Mouse (Mus musculus): ENCODE measurements around the gene Jarid2. TPM values are rescaled to one million over a fixed set of nuclear protein-coding genes. Genes with fewer than 3 reads are reported as not detected.
"Not testable (repeated sequence)": the region's sequence is repeated elsewhere in the genome, so short reads cannot be mapped to it uniquely, and the experiment has no call there.

Gene Jarid2
- polyA plus RNA-seq, 1 experiment from 2014 or later, result 28.6 TPM

GRCm38 (mm10) chr13:44708336-44709017, 20.8 kb upstream of the Jarid2 start:
- Histone ChIP-seq H3K9ac (ENCODE audit: low read depth, low read length) (no peak overlapping the region), H3K36me3 (ENCODE audit: control insufficient read depth, insufficient read depth, low read length) (no peaks in the 10 kb centered on the region)
- no peak for ATAC-seq

GRCm38 (mm10) chr13:44709747-44710480, 19.4 kb upstream of the Jarid2 start:
- Histone ChIP-seq H3K27ac (ENCODE audit: low read depth, low read length) (no peak overlapping the region), H3K9ac (ENCODE audit: low read depth, low read length) (no peak overlapping the region), H3K27me3 (replicated peaks; ENCODE audit: control insufficient read depth, insufficient read depth, low read length) (no peaks in the 10 kb centered on the region), H3K36me3 (ENCODE audit: control insufficient read depth, insufficient read depth, low read length) (no peaks in the 10 kb centered on the region), H3K4me2 (ENCODE audit: low read length) (no peak overlapping the region), H3K9me3 (ENCODE audit: control insufficient read depth, low read length) (no peaks in the 10 kb centered on the region), H3K4me1 (ENCODE audit: control insufficient read depth, insufficient read depth, low read depth, low read length) (no peaks in the 10 kb centered on the region), H3K4me3 (ENCODE audit: low read length) (no peak overlapping the region)
- WGBS, result 75% methylated on average over 8 of the region's 8 CpGs
- no peak for ATAC-seq

More at GRCm38 (mm10) chr13:44708336-44709017, 20.8 kb upstream of the Jarid2 start:
- no peak overlapping the region for H3K27ac ChIP-seq (ENCODE audit: low read depth, low read length)
- no peaks in the 10 kb centered on the region for H3K4me1 ChIP-seq (ENCODE audit: control insufficient read depth, insufficient read depth, low read depth, low read length)
- H3K4me3 ChIP-seq (ENCODE audit: low read length), result no peak overlapping the region
- H3K27me3 ChIP-seq (replicated peaks; ENCODE audit: control insufficient read depth, insufficient read depth, low read length), result no peaks in the 10 kb centered on the region
- no peak overlapping the region for H3K4me2 ChIP-seq (ENCODE audit: low read length)
- no peaks in the 10 kb centered on the region for H3K9me3 ChIP-seq (ENCODE audit: control insufficient read depth, low read length)
- WGBS, result 96% methylated on average over 13 of the region's 14 CpGs

GRCm38 (mm10) chr13:44711062-44711461, 18.2 kb upstream of the Jarid2 start:
- Histone ChIP-seq H3K9ac (ENCODE audit: low read depth, low read length) (no peak overlapping the region), H3K9me3 (ENCODE audit: control insufficient read depth, low read length) (no peaks in the 10 kb centered on the region), H3K4me2 (ENCODE audit: low read length) (no peak overlapping the region), H3K27ac (ENCODE audit: low read depth, low read length) (no peak overlapping the region), H3K4me3 (ENCODE audit: low read length) (no peak overlapping the region), H3K27me3 (replicated peaks; ENCODE audit: control insufficient read depth, insufficient read depth, low read length) (no peaks in the 10 kb centered on the region), H3K4me1 (ENCODE audit: control insufficient read depth, insufficient read depth, low read depth, low read length) (no peaks in the 10 kb centered on the region), H3K36me3 (ENCODE audit: control insufficient read depth, insufficient read depth, low read length) (no peaks in the 10 kb centered on the region)
- no peak for ATAC-seq
- 73% methylated on average over 5 of the region's 5 CpGs for WGBS

- Histone ChIP-seq H3K27ac (ENCODE audit: low read depth, low read length) (no peak overlapping the region), H3K4me3 (ENCODE audit: low read length) (no peak overlapping the region), H3K4me1 (ENCODE audit: control insufficient read depth, insufficient read depth, low read depth, low read length) (no peaks in the 10 kb centered on the region), H3K27me3 (replicated peaks; ENCODE audit: control insufficient read depth, insufficient read depth, low read length) (no peaks in the 10 kb centered on the region), H3K4me2 (ENCODE audit: low read length) (no peak overlapping the region), H3K9ac (ENCODE audit: low read depth, low read length) (no peak overlapping the region), H3K36me3 (ENCODE audit: control insufficient read depth, insufficient read depth, low read length) (no peaks in the 10 kb centered on the region), H3K9me3 (ENCODE audit: control insufficient read depth, low read length) (no peaks in the 10 kb centered on the region)
- ATAC-seq, result no peak
- WGBS, result 45% methylated on average over 1 of the region's 1 CpGs
Observed at GRCm38 (mm10) chr13:44711882-44712281, 17.4 kb upstream of the Jarid2 start.

GRCm38 (mm10) chr13:44715187-44715885, 13.9 kb upstream of the Jarid2 start:
- H3K4me2 ChIP-seq (ENCODE audit: low read length), result 0 out of 2 replicates have a peak overlapping the region, but pooled peaks have one; percentile 2
- H3K9ac ChIP-seq (ENCODE audit: low read depth, low read length), result no peak overlapping the region
- no peaks in the 10 kb centered on the region for H3K27me3 ChIP-seq (replicated peaks; ENCODE audit: control insufficient read depth, insufficient read depth, low read length)
- 16% methylated on average over 10 of the region's 10 CpGs for WGBS
- ATAC-seq, result no peak
- no peak overlapping the region for H3K4me3 ChIP-seq (ENCODE audit: low read length)
- no peak overlapping the region for H3K27ac ChIP-seq (ENCODE audit: low read depth, low read length)
- H3K9me3 ChIP-seq (ENCODE audit: control insufficient read depth, low read length), result no peaks in the 10 kb centered on the region
- H3K36me3 ChIP-seq (ENCODE audit: control insufficient read depth, insufficient read depth, low read length), result no peaks in the 10 kb centered on the region
- no peaks in the 10 kb centered on the region for H3K4me1 ChIP-seq (ENCODE audit: control insufficient read depth, insufficient read depth, low read depth, low read length)

- no peaks in the 10 kb centered on the region for H3K9me3 ChIP-seq (ENCODE audit: control insufficient read depth, low read length)
- H3K4me3 ChIP-seq (ENCODE audit: low read length), result no peak overlapping the region
- H3K27me3 ChIP-seq (replicated peaks; ENCODE audit: control insufficient read depth, insufficient read depth, low read length), result no peaks in the 10 kb centered on the region
- H3K9ac ChIP-seq (ENCODE audit: low read depth, low read length), result no peak overlapping the region
- ATAC-seq, result no peak
- H3K27ac ChIP-seq (ENCODE audit: low read depth, low read length), result no peak overlapping the region
- 95% methylated on average over 9 of the region's 9 CpGs for WGBS
- no peak overlapping the region for H3K4me2 ChIP-seq (ENCODE audit: low read length)
- no peaks in the 10 kb centered on the region for H3K36me3 ChIP-seq (ENCODE audit: control insufficient read depth, insufficient read depth, low read length)
- no peaks in the 10 kb centered on the region for H3K4me1 ChIP-seq (ENCODE audit: control insufficient read depth, insufficient read depth, low read depth, low read length)
Observed at GRCm38 (mm10) chr13:44717838-44718237, 11.4 kb upstream of the Jarid2 start.

- H3K9me3 ChIP-seq (ENCODE audit: control insufficient read depth, low read length); H3K36me3 ChIP-seq (ENCODE audit: control insufficient read depth, insufficient read depth, low read length); H3K4me2 ChIP-seq (ENCODE audit: low read length); H3K4me3 ChIP-seq (ENCODE audit: low read length); H3K9ac ChIP-seq (ENCODE audit: low read depth, low read length); H3K27me3 ChIP-seq (replicated peaks; ENCODE audit: control insufficient read depth, insufficient read depth, low read length); H3K27ac ChIP-seq (ENCODE audit: low read depth, low read length); H3K4me1 ChIP-seq (ENCODE audit: control insufficient read depth, insufficient read depth, low read depth, low read length); ATAC-seq: not testable (repeated sequence)
- WGBS, result 92% methylated on average over 5 of the region's 5 CpGs
Observed at GRCm38 (mm10) chr13:44718465-44718864, 10.8 kb upstream of the Jarid2 start.

GRCm38 (mm10) chr13:44720094-44720493, 9.2 kb upstream of the Jarid2 start:
- 79% methylated on average over 1 of the region's 1 CpGs for WGBS

GRCm38 (mm10) chr13:44721891-44722547, 7.3 kb upstream of the Jarid2 start:
- H3K27me3 ChIP-seq (replicated peaks; ENCODE audit: control insufficient read depth, insufficient read depth, low read length), result no peaks in the 10 kb centered on the region
- no peak overlapping the region for H3K9ac ChIP-seq (ENCODE audit: low read depth, low read length)
- H3K9me3 ChIP-seq (ENCODE audit: control insufficient read depth, low read length), result no peaks in the 10 kb centered on the region
- ATAC-seq, result no peak
- no peaks in the 10 kb centered on the region for H3K4me1 ChIP-seq (ENCODE audit: control insufficient read depth, insufficient read depth, low read depth, low read length)
- H3K4me3 ChIP-seq (ENCODE audit: low read length), result no peak overlapping the region
- 68% methylated on average over 5 of the region's 5 CpGs for WGBS
- H3K36me3 ChIP-seq (ENCODE audit: control insufficient read depth, insufficient read depth, low read length), result no peaks in the 10 kb centered on the region
- no peak overlapping the region for H3K4me2 ChIP-seq (ENCODE audit: low read length)
- no peak overlapping the region for H3K27ac ChIP-seq (ENCODE audit: low read depth, low read length)

More at GRCm38 (mm10) chr13:44720094-44720493, 9.2 kb upstream of the Jarid2 start:
- H3K36me3 ChIP-seq (ENCODE audit: control insufficient read depth, insufficient read depth, low read length), result no peaks in the 10 kb centered on the region
- no peak overlapping the region for H3K27ac ChIP-seq (ENCODE audit: low read depth, low read length)
- H3K27me3 ChIP-seq (replicated peaks; ENCODE audit: control insufficient read depth, insufficient read depth, low read length), result no peaks in the 10 kb centered on the region
- H3K4me1 ChIP-seq (ENCODE audit: control insufficient read depth, insufficient read depth, low read depth, low read length), result no peaks in the 10 kb centered on the region
- no peak for ATAC-seq
- no peak overlapping the region for H3K9ac ChIP-seq (ENCODE audit: low read depth, low read length)
- no peaks in the 10 kb centered on the region for H3K9me3 ChIP-seq (ENCODE audit: control insufficient read depth, low read length)
- H3K4me2 ChIP-seq (ENCODE audit: low read length), result no peak overlapping the region
- no peak overlapping the region for H3K4me3 ChIP-seq (ENCODE audit: low read length)
